Mouse (Mus musculus): ENCODE measurements at regions not wholly inside any gene's neighbourhood (a gene's known extent, or its start where the extent isn't known, plus 50 kb on each side); places are given as distances from the start of the nearest gene placed in this dataset.

DNA sequence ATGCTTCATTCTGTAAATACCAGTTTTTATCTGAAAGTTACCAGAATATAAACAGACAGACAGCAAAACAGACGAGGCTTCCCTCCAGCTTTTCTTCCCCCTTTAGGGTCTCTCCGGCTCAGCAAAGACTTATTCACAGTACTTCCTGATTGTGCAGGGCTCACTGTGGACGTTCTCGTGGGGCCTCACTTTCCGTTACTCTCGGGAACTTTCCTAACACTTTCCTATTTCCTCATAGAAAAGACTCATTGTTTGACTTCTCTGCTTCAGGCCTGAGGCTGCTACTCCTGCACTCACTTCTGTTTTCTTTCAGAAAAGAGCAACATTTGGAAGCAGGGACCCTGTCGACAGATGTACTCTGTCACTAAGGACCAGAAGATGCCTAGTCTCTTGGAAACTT is 197.4 kb downstream of the Tgfb2 start:
- Histone ChIP-seq H3K27me3 (replicated peaks; ENCODE audit: control insufficient read depth, insufficient read depth, low read length) (no peaks in the 10 kb centered on the region), H3K9me3 (ENCODE audit: control insufficient read depth, low read length) (no peaks in the 10 kb centered on the region), H3K4me2 (ENCODE audit: low read length) (no peak overlapping the region), H3K9ac (replicated peaks; ENCODE audit: low read depth, low read length) (no peak overlapping the region), H3K36me3 (ENCODE audit: control insufficient read depth, insufficient read depth) (no peaks in the 10 kb centered on the region), H3K4me3 (replicated peaks; ENCODE audit: low read length) (no peak overlapping the region), H3K27ac (ENCODE audit: low read length) (no peak overlapping the region), H3K4me1 (replicated peaks; ENCODE audit: control insufficient read depth, insufficient read depth, low read length) (peaks cover 12% of the 10 kb centered on the region)
- ATAC-seq: no peak
- WGBS: 41% methylated on average over 7 of the region's 7 CpGs

DNA sequence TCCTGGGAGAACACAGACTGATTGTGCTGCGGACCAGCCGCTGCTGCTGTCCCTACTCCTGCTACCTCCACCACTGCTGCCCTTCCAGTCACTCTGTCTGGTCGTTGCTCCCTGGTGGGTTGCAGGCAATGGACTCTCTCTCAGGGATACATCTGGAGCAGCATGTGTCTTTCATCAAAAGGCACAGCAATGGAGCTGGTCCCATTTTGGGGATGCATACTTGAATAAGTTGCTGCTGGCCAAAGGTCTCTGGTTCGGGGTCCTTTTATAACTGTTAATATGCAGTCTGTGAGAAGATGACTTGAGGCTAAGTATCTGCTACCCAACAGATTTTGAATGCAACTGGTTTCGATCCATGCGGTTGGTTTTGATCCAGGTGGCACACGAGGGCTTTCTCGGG is 197.8 kb downstream of the Tgfb2 start:
- WGBS: 83% methylated on average over 8 of the region's 8 CpGs
- no peak for ATAC-seq
- no peak overlapping the region for H3K4me3 ChIP-seq (replicated peaks; ENCODE audit: low read length)
- H3K9me3 ChIP-seq (ENCODE audit: control insufficient read depth, low read length): no peaks in the 10 kb centered on the region
- no peak overlapping the region for H3K27ac ChIP-seq (ENCODE audit: low read length)
- no peak overlapping the region for H3K4me2 ChIP-seq (ENCODE audit: low read length)
- H3K36me3 ChIP-seq (ENCODE audit: control insufficient read depth, insufficient read depth): no peaks in the 10 kb centered on the region
- H3K9ac ChIP-seq (replicated peaks; ENCODE audit: low read depth, low read length): no peak overlapping the region
- no peaks in the 10 kb centered on the region for H3K27me3 ChIP-seq (replicated peaks; ENCODE audit: control insufficient read depth, insufficient read depth, low read length)
- H3K4me1 ChIP-seq (replicated peaks; ENCODE audit: control insufficient read depth, insufficient read depth, low read length): peaks cover 12% of the 10 kb centered on the region

DNA sequence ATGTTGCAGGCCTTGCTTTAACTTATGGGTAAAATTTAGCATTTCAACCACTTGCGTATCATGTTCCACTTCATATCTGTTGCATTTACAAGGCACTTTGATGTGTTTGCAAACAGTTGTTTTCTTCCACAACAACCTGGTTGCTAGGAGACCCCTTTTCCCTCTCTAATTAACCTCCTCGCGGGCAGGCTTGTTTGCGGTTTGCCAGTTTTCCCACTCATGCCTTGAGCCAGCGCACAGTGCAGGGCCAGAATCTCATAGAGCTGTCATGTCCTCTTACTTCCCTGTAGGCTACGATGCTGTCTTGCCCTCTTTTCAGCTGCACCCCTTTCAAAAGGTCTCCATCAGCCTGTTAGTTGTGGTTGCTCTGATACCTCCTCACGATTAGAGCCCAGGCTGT is 199.3 kb downstream of the Tgfb2 start:
- no peak overlapping the region for H3K4me3 ChIP-seq (replicated peaks; ENCODE audit: low read length)
- H3K36me3 ChIP-seq (ENCODE audit: control insufficient read depth, insufficient read depth): no peaks in the 10 kb centered on the region
- no peak overlapping the region for H3K4me2 ChIP-seq (ENCODE audit: low read length)
- H3K27me3 ChIP-seq (replicated peaks; ENCODE audit: control insufficient read depth, insufficient read depth, low read length): no peaks in the 10 kb centered on the region
- no peaks in the 10 kb centered on the region for H3K9me3 ChIP-seq (ENCODE audit: control insufficient read depth, low read length)
- H3K27ac ChIP-seq (ENCODE audit: low read length): no peak overlapping the region
- WGBS: 16% methylated on average over 7 of the region's 7 CpGs
- no peak overlapping the region for H3K9ac ChIP-seq (replicated peaks; ENCODE audit: low read depth, low read length)
- peaks cover 12% of the 10 kb centered on the region for H3K4me1 ChIP-seq (replicated peaks; ENCODE audit: control insufficient read depth, insufficient read depth, low read length)
- ATAC-seq: peak; percentile 75

DNA sequence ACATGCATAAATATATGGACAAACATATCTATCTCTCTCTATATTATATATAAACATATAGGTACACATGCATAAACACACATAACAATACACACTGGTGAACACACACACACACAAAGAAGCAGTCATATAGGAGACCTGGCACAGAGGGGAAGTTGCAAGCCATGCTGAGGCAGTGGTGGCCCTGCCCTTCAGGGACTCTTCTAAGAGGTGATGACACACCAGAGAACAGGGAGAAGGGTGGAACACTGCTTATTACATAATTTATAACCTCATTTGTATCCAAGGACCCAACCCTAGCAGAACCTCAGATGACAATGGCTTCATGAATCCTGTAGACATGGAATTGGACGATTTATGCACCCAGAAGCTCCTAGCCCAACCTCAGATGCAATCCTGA is 199.9 kb downstream of the Tgfb2 start:
- WGBS: 44% methylated on average over 1 of the region's 1 CpGs
- ATAC-seq: no peak
- H3K36me3 ChIP-seq (ENCODE audit: control insufficient read depth, insufficient read depth): no peaks in the 10 kb centered on the region

DNA sequence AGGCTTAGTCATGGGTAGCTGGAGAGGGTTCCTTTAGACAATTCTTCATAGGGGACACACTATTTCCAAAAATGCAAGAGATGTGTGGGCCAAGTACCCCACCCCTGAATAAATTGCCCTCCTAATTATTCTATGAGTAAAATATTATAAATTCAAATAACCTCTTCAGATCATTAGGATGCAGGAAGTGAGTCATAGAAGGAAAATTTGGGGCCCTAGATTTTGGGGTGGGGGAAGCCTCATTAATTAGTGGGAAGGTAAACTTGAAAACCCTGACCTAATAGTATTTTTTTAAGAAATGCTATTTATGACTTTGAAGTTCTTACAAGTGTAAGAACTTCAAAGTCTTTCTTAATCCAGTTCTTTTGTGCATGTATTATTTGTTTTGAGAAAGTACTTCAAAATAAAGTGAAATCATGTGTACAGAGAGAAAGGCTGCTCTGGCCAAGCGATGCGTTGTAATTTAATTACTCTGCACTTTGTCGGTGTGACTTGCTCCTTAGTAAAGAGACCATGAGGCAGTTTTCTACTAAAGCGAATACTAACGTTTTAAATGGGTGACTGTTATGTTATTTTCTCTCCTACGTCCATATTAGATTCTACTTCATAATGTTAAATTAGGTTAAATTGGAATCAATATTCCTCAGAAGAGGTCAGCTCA is 200.6 kb downstream of the Tgfb2 start:
- H3K36me3 ChIP-seq (ENCODE audit: control insufficient read depth, insufficient read depth): no peaks in the 10 kb centered on the region
- WGBS: 16% methylated on average over 6 of the region's 6 CpGs
- no peak overlapping the region for H3K4me3 ChIP-seq (replicated peaks; ENCODE audit: low read length)
- no peak overlapping the region for H3K4me2 ChIP-seq (ENCODE audit: low read length)
- H3K27me3 ChIP-seq (replicated peaks; ENCODE audit: control insufficient read depth, insufficient read depth, low read length): no peaks in the 10 kb centered on the region
- H3K9me3 ChIP-seq (ENCODE audit: control insufficient read depth, low read length): no peaks in the 10 kb centered on the region
- H3K4me1 ChIP-seq (replicated peaks; ENCODE audit: control insufficient read depth, insufficient read depth, low read length): peaks cover 12% of the 10 kb centered on the region
- peak; percentile 65; the same call in 1 of the 2 replicates for ATAC-seq
- no peak overlapping the region for H3K9ac ChIP-seq (replicated peaks; ENCODE audit: low read depth, low read length)
- no peak overlapping the region for H3K27ac ChIP-seq (ENCODE audit: low read length)

More for the DNA sequence above, 199.9 kb downstream of the Tgfb2 start:
- no peak overlapping the region for H3K9ac ChIP-seq (replicated peaks; ENCODE audit: low read depth, low read length)
- H3K27ac ChIP-seq (ENCODE audit: low read length): no peak overlapping the region
- peaks cover 12% of the 10 kb centered on the region for H3K4me1 ChIP-seq (replicated peaks; ENCODE audit: control insufficient read depth, insufficient read depth, low read length)
- no peaks in the 10 kb centered on the region for H3K9me3 ChIP-seq (ENCODE audit: control insufficient read depth, low read length)
- no peaks in the 10 kb centered on the region for H3K27me3 ChIP-seq (replicated peaks; ENCODE audit: control insufficient read depth, insufficient read depth, low read length)
- H3K4me3 ChIP-seq (replicated peaks; ENCODE audit: low read length): no peak overlapping the region
- no peak overlapping the region for H3K4me2 ChIP-seq (ENCODE audit: low read length)

DNA sequence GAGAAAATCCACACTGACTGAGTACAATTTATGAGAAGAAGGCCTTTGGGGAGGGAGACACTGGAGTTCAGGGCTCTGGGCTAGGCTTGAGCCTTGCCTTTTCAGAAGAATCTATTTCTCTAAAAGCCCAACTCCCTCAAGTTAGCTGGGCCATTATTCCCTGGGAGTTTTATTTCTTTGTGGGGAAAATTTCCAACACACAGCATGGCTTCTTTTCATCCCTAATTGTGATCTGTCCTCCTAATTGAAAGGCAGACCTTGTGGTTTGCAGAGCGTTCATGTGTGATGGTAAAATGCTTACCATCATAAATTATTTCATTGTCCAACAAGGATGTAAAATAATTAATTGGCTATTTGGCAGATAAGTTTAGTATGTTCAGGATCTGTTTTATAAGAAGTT is 204.1 kb downstream of the Tgfb2 start:
- no peak for ATAC-seq
- Histone ChIP-seq H3K4me3 (replicated peaks; ENCODE audit: low read length) (no peak overlapping the region), H3K27me3 (replicated peaks; ENCODE audit: control insufficient read depth, insufficient read depth, low read length) (no peaks in the 10 kb centered on the region), H3K4me1 (replicated peaks; ENCODE audit: control insufficient read depth, insufficient read depth, low read length) (peaks cover 9% of the 10 kb centered on the region), H3K9me3 (ENCODE audit: control insufficient read depth, low read length) (no peaks in the 10 kb centered on the region), H3K4me2 (ENCODE audit: low read length) (no peak overlapping the region), H3K27ac (ENCODE audit: low read length) (no peak overlapping the region), H3K9ac (replicated peaks; ENCODE audit: low read depth, low read length) (no peak overlapping the region), H3K36me3 (ENCODE audit: control insufficient read depth, insufficient read depth) (no peaks in the 10 kb centered on the region)
- 27% methylated on average over 1 of the region's 1 CpGs for WGBS

DNA sequence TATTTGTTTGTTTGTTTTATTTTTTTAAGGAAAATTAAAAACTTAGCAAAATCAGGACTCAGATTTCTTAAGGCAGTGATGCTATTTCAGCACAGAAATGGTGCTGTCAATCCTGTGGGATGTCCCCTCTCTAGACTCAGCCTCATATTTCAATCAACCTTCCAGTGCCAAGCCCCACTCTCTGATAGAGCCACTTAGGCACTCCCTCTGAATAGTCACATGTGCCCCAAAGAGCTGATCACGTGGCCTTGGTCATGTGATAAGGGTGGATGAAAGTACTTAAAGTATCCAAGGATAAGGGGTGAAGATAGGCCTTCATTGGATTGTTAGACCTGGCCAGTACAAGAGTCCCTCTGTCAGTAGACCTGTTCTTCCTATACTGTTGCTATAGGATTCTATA is 207.9 kb downstream of the Tgfb2 start:
- H3K4me2 ChIP-seq (ENCODE audit: low read length): no peak overlapping the region
- no peak overlapping the region for H3K27ac ChIP-seq (ENCODE audit: low read length)
- H3K9ac ChIP-seq (replicated peaks; ENCODE audit: low read depth, low read length): no peak overlapping the region
- 75% methylated on average over 1 of the region's 1 CpGs for WGBS
- no peak overlapping the region for H3K4me3 ChIP-seq (replicated peaks; ENCODE audit: low read length)
- no peak for ATAC-seq
- no peaks in the 10 kb centered on the region for H3K9me3 ChIP-seq (ENCODE audit: control insufficient read depth, low read length)
- H3K27me3 ChIP-seq (replicated peaks; ENCODE audit: control insufficient read depth, insufficient read depth, low read length): no peaks in the 10 kb centered on the region
- H3K4me1 ChIP-seq (replicated peaks; ENCODE audit: control insufficient read depth, insufficient read depth, low read length): no peaks in the 10 kb centered on the region
- H3K36me3 ChIP-seq (ENCODE audit: control insufficient read depth, insufficient read depth): no peaks in the 10 kb centered on the region

DNA sequence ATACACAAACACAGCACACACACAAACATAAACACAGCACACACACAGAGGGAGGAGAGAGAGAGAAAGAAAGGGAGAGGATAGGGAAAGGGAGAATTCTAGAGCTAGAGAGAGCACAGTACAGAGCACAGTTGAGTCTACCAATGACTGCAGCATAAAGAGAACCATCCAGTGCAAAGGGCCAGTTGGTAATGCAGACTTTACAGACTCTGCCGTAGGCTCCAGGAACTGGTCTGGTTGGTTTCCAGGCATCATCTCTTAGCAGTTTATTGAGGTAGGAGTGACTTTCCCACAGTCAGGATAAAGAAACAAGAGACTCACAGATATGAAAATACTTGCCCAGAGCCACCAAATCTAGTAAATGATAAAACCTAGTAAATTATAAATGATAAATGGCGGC is 208.5 kb downstream of the Tgfb2 start:
- Histone ChIP-seq H3K4me1 (replicated peaks; ENCODE audit: control insufficient read depth, insufficient read depth, low read length) (no peaks in the 10 kb centered on the region), H3K4me3 (replicated peaks; ENCODE audit: low read length) (no peak overlapping the region), H3K36me3 (ENCODE audit: control insufficient read depth, insufficient read depth) (no peaks in the 10 kb centered on the region), H3K27ac (ENCODE audit: low read length) (no peak overlapping the region), H3K9me3 (ENCODE audit: control insufficient read depth, low read length) (no peaks in the 10 kb centered on the region), H3K27me3 (replicated peaks; ENCODE audit: control insufficient read depth, insufficient read depth, low read length) (no peaks in the 10 kb centered on the region), H3K9ac (replicated peaks; ENCODE audit: low read depth, low read length) (no peak overlapping the region), H3K4me2 (ENCODE audit: low read length) (no peak overlapping the region)
- ATAC-seq: no peak
- 99% methylated on average over 2 of the region's 2 CpGs for WGBS

DNA sequence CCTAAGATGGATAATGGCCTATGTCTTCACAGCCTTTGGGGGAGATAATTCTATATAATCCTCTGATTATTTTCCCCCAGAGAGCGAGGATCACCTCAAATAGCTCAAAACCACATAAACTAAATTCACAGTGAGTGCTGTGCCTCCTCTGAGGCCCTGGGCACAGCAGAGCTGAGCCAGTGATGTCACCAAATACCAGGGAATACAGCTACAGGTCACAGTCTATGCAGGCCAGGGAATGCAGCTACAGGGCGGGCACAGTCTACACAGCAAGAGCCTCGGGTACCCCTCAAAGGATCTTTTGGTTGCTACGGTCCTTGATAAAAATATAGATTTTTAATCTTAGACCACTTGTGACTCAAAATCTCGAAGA is 211.4 kb downstream of the Tgfb2 start:
- Histone ChIP-seq H3K9me3 (ENCODE audit: control insufficient read depth, low read length) (no peaks in the 10 kb centered on the region), H3K4me3 (replicated peaks; ENCODE audit: low read length) (no peak overlapping the region), H3K27ac (ENCODE audit: low read length) (no peak overlapping the region), H3K36me3 (ENCODE audit: control insufficient read depth, insufficient read depth) (no peaks in the 10 kb centered on the region), H3K27me3 (replicated peaks; ENCODE audit: control insufficient read depth, insufficient read depth, low read length) (no peaks in the 10 kb centered on the region), H3K9ac (replicated peaks; ENCODE audit: low read depth, low read length) (no peak overlapping the region), H3K4me2 (ENCODE audit: low read length) (no peak overlapping the region), H3K4me1 (replicated peaks; ENCODE audit: control insufficient read depth, insufficient read depth, low read length) (no peaks in the 10 kb centered on the region)
- no peak for ATAC-seq
- 91% methylated on average over 5 of the region's 5 CpGs for WGBS
